Mouse (Mus musculus) limb, embryonic 14.5 days (tissue): ENCODE measurements at regions not wholly inside any gene's neighbourhood (a gene's known extent, or its start where the extent isn't known, plus 50 kb on each side); places are given as distances from the start of the nearest gene placed in this dataset.

ENCODE experiments used
- ATAC-seq: fragments of 200-750 bp; cut with Nextera tagmentation; 2 replicates; pipeline ENCODE4 v1.8.0; 2017; ENCODE audit warnings: low read depth, moderate number of reproducible peaks, moderate TSS enrichment; ENCODE audit not compliant: low FRiP score
- DNase-seq: peaks from one replicate; pipeline ENCODE4 v3.0.0-alpha.2; 2015; ENCODE audit warnings: low spot score
- H3K27ac ChIP-seq: fragments of 300-500 bp; sonication (generic); replicated peaks from 2 replicates; pipeline ENCODE4 v1.5.1; 2014; ENCODE audit warnings: low read depth, mild to moderate bottlenecking, low read length, moderate library complexity, mixed read lengths
- H3K27me3 ChIP-seq: fragments of 300-500 bp; sonication (generic); 2 replicates; pipeline ENCODE4 v1.6.1; 2014; ENCODE audit warnings: low read length, mixed read lengths; ENCODE audit not compliant: control insufficient read depth, insufficient read depth
- H3K36me3 ChIP-seq: fragments of 300-500 bp; sonication (generic); 2 replicates; pipeline ENCODE4 v1.6.1; 2014; ENCODE audit warnings: mild to moderate bottlenecking, low read length, moderate library complexity, mixed read lengths; ENCODE audit not compliant: control insufficient read depth, insufficient read depth
- H3K4me1 ChIP-seq: fragments of 300-500 bp; sonication (generic); 2 replicates; pipeline ENCODE4 v1.6.1; 2014; ENCODE audit warnings: antibody characterized with exemption, low read length, mixed read lengths; ENCODE audit not compliant: control insufficient read depth, insufficient read depth
- H3K4me2 ChIP-seq: fragments of 300-500 bp; sonication (generic); replicated peaks from 2 replicates; pipeline ENCODE4 v1.6.1; 2014; ENCODE audit warnings: low read depth, mild to moderate bottlenecking, low read length, moderate library complexity; ENCODE audit not compliant: severe bottlenecking
- H3K4me3 ChIP-seq: fragments of 300-500 bp; sonication (generic); replicated peaks from 2 replicates; pipeline ENCODE4 v1.5.1; 2014; ENCODE audit warnings: low read length
- H3K9ac ChIP-seq: fragments of 300-500 bp; sonication (generic); 2 replicates; pipeline ENCODE4 v1.6.1; 2014; ENCODE audit warnings: mild to moderate bottlenecking, low read depth, low read length, moderate library complexity; ENCODE audit not compliant: severe bottlenecking
- H3K9me3 ChIP-seq: fragments of 300-500 bp; sonication (generic); 2 replicates; pipeline ENCODE4 v1.6.1; 2016; ENCODE audit warnings: low read length; ENCODE audit not compliant: control insufficient read depth
- POLR2A ChIP-seq: fragments of 200-500 bp; IDR thresholded peaks from 2 replicates; pipeline ENCODE4 v1.8.0; 2012; ENCODE audit warnings: inconsistent platforms, mild to moderate bottlenecking, moderate library complexity, borderline replicate concordance; ENCODE audit not compliant: insufficient read depth, insufficient read length; ENCODE audit errors: extremely low read depth
- WGBS: fragments of 180-500 bp; shearing (Covaris S2); extraction: QIAGEN DNeasy Blood & Tissue Kit; methylation state at CpG from one replicate; pipeline ENCODE4 v1.1.7; 2014; 5-methylcytosine and 5-hydroxymethylcytosine counted together

DNA sequence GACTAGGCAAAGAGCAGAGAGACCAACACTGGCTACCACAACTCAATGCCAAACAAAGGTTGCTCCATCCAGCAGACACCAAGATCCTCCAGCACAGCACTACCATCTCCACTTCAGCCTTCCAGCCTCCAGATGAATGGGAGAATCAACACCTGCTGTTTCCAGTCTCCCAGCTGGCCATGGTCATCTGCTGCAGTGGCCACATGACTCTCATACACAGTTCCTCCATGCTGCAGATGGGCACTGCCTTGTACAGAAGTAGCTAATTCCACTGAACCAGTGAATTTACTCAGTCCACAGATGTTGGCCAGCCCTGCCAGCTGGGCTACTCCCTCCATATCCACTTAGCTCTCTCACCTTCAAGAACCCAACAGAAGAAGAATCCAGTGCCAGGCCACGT is 63.0 kb upstream of the Vstm5 start:
- ATAC-seq: no peak
- TF ChIP-seq POLR2A: no peak
- Histone ChIP-seq H3K9ac (no peak overlapping the region), H3K36me3 (no peaks in the 10 kb centered on the region), H3K9me3 (no peaks in the 10 kb centered on the region), H3K27ac (no peak overlapping the region), H3K4me3 (no peak overlapping the region), H3K27me3 (no peaks in the 10 kb centered on the region), H3K4me1 (no peaks in the 10 kb centered on the region), H3K4me2 (no peak overlapping the region)
- 92% methylated on average over 1 of the region's 1 CpGs for WGBS
- DNase-seq: no peak

DNA sequence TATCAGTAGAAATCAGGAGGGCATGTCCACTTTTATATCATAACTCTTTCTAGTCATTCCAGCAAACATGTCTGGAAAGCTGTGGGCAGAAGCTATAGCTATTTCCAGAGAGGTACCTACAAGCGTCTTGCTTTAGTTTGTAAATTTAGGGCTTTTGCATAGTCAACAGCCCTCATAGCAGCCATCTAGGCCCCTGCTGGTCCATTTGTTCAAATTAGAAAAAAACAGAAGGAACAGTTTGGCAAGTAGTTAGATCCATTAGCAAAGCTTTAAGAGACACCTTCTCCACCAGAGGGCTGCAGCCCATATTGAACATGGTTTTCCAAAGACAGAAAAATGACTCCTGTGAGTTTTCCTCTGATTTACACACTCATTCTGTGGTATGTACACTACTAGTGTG is 63.4 kb upstream of the Vstm5 start:
- 92% methylated on average over 1 of the region's 1 CpGs for WGBS
- TF ChIP-seq POLR2A: no peak
- H3K27ac ChIP-seq: no peak overlapping the region
- no peak overlapping the region for H3K4me3 ChIP-seq
- DNase-seq (no peak), ATAC-seq (no peak)
- H3K4me2 ChIP-seq: no peak overlapping the region
- H3K4me1 ChIP-seq: no peaks in the 10 kb centered on the region
- no peak overlapping the region for H3K9ac ChIP-seq
- H3K36me3 ChIP-seq: no peaks in the 10 kb centered on the region
- H3K27me3 ChIP-seq: no peaks in the 10 kb centered on the region
- no peaks in the 10 kb centered on the region for H3K9me3 ChIP-seq

DNA sequence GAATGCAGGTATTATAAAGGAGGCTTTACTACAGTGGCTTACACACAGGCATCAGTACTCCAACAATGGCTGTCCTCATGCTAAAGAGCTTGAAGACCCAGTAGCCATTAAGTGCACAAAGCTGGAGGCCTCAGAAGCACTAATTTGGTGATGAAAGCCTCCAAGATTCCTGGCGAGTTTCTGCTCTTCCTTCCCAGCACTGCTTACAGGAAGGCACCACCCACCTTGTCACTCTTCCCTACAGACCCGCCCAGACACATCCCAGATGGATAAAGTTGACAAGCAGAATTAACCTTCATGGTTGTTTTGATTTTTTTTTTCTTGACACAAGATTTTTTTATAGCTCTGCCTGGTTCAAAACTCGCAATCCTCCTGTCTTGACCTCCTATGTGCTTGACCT is 59.0 kb upstream of the Hephl1 start:
- H3K4me3 ChIP-seq: no peak overlapping the region
- 28% methylated on average over 3 of the region's 3 CpGs for WGBS
- no peak for TF ChIP-seq POLR2A
- 0 out of 2 replicates have a peak overlapping the region, but pooled peaks have one; percentile 8 for H3K27ac ChIP-seq
- DNase-seq: no peak
- no peaks in the 10 kb centered on the region for H3K36me3 ChIP-seq
- no peaks in the 10 kb centered on the region for H3K9me3 ChIP-seq
- no peaks in the 10 kb centered on the region for H3K27me3 ChIP-seq
- no peak for ATAC-seq
- H3K4me1 ChIP-seq: no peaks in the 10 kb centered on the region
- no peak overlapping the region for H3K9ac ChIP-seq
- H3K4me2 ChIP-seq: no peak overlapping the region

DNA sequence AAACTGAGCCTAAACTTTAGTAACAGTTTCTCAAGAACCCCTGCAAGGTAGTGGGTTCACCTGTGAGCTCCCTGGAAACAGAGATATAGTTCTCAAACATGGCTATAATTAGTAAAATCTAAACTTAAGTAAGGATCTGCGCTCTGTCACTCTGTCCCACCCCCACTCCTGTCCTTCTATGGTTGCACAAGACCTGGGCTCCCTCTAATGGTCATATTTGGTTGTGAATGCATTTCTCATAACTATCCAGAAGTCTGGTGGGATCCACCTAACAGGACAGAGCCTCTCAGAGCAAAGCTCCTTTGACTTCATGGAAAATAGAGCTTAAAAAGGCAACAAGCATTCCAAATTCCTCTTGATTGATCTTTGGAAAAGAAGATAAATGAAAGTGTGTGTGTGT is 57.8 kb upstream of the Hephl1 start:
- Histone ChIP-seq H3K27ac (no peak overlapping the region), H3K4me3 (no peak overlapping the region), H3K4me2 (no peak overlapping the region), H3K9me3 (no peaks in the 10 kb centered on the region), H3K4me1 (no peaks in the 10 kb centered on the region), H3K9ac (no peak overlapping the region), H3K27me3 (no peaks in the 10 kb centered on the region), H3K36me3 (no peaks in the 10 kb centered on the region)
- ATAC-seq: no peak
- 61% methylated on average over 1 of the region's 1 CpGs for WGBS
- no peak for TF ChIP-seq POLR2A
- peak; percentile 27 for DNase-seq

DNA sequence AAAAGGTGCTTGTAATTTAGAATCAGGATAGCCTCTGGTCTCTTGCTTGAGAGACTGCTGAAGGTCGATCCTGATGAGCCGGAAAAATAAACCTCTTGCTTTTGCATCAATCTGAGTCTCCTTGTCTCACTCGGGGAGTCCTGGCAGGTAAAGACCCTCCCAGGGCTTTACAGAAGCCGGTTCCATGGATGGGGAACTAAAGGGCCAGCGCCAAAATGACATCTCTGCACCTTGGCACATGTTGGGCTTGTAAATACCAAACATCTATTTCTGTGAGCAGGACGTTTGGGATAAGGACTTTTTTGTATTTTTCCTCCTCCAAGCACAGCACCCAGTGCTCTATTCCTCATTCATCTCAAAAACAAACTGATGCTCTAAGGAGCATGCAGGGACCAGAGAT is 57.1 kb upstream of the Hephl1 start:
- H3K36me3 ChIP-seq: no peaks in the 10 kb centered on the region
- DNase-seq (no peak), ATAC-seq (no peak)
- no peak overlapping the region for H3K4me2 ChIP-seq
- 70% methylated on average over 6 of the region's 6 CpGs for WGBS
- no peak for TF ChIP-seq POLR2A
- no peak overlapping the region for H3K27ac ChIP-seq
- H3K4me3 ChIP-seq: no peak overlapping the region
- no peaks in the 10 kb centered on the region for H3K9me3 ChIP-seq
- H3K27me3 ChIP-seq: no peaks in the 10 kb centered on the region
- H3K4me1 ChIP-seq: no peaks in the 10 kb centered on the region
- no peak overlapping the region for H3K9ac ChIP-seq

DNA sequence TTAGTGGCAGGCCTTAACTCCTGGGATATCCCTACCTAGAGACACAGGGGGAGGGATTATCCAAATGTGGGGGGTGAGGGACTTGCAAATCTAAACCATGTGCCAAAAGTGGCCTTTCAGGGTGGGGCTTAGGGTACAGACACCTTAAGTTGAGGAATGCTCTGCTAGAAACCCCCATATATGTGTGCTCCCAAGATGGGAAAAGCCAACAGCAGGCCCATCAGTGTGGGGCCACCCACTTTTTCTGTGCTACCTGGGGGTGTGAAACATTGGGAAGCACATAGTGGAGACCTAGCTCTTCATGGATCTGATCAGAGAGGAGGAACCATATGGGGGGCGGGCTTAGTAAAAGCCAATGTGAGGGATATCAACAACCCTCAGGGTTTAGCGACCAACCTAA is 55.0 kb upstream of the Hephl1 start:
- WGBS: 97% methylated on average over 2 of the region's 2 CpGs
- no peak overlapping the region for H3K4me2 ChIP-seq
- H3K9ac ChIP-seq: no peak overlapping the region
- H3K4me3 ChIP-seq: no peak overlapping the region
- H3K9me3 ChIP-seq: peaks cover 7% of the 10 kb centered on the region
- H3K4me1 ChIP-seq: no peaks in the 10 kb centered on the region
- no peaks in the 10 kb centered on the region for H3K27me3 ChIP-seq
- ATAC-seq (no peak), DNase-seq (no peak)
- H3K27ac ChIP-seq: no peak overlapping the region
- H3K36me3 ChIP-seq: no peaks in the 10 kb centered on the region
- TF ChIP-seq POLR2A: no peak
